Mouse (Mus musculus) C2C12 (cell line): ENCODE measurements around the gene Rpgrip1l.

Experiments used
- CEBPB ChIP-seq: IDR thresholded peaks from one replicate; pipeline ENCODE4 v1.6.1; 2011; ENCODE audit warnings: low read depth, mild to moderate bottlenecking, control low read depth, moderate library complexity
- CTCF ChIP-seq: IDR thresholded peaks from one replicate; pipeline ENCODE4 v1.5.1; 2011; ENCODE audit not compliant: control insufficient read depth, insufficient read depth, insufficient read length
- FOSL1 ChIP-seq: IDR thresholded peaks from one replicate; pipeline ENCODE4 v1.8.0; 2011; ENCODE audit warnings: mild to moderate bottlenecking, low read length; ENCODE audit not compliant: poor library complexity, insufficient read depth, severe bottlenecking
- MAX ChIP-seq: IDR thresholded peaks from one replicate; pipeline ENCODE4 v1.6.1; 2011; ENCODE audit warnings: mild to moderate bottlenecking, control low read depth
- MYOD1 ChIP-seq: IDR thresholded peaks from one replicate; pipeline ENCODE4 v1.6.1; 2011; ENCODE audit warnings: low read depth; ENCODE audit not compliant: control insufficient read depth, insufficient read length
- MYOG ChIP-seq: IDR thresholded peaks from one replicate; pipeline ENCODE4 v1.6.1; 2011; ENCODE audit not compliant: control insufficient read depth, insufficient read length; ENCODE audit errors: extremely low read depth
- USF1 ChIP-seq: IDR thresholded peaks from one replicate; pipeline ENCODE4 v1.6.1; 2011; ENCODE audit warnings: low read depth, mild to moderate bottlenecking, control low read depth, moderate library complexity

- no peak for TF ChIP-seq CTCF
- TF ChIP-seq USF1 = no peak
- TF ChIP-seq FOSL1 = no peak
- TF ChIP-seq MAX = no peak
- no peak for TF ChIP-seq CEBPB
- TF ChIP-seq MYOD1 = no peak
- TF ChIP-seq MYOG = no peak
Observed at GRCm38 (mm10) chr8:91312835-91313832, at the start of gene Rpgrip1l, which contains the start of gene Fto.
